Mouse (Mus musculus) forebrain, embryonic 11.5 days (tissue): ENCODE measurements around the gene Fgr. TPM values are rescaled to one million over a fixed set of nuclear protein-coding genes. Genes with fewer than 3 reads are reported as not detected.

Experiments used
- ATAC-seq: fragments of 200-750 bp; cut with Nextera tagmentation; replicated peaks from 2 replicates; pipeline ENCODE4 v1.8.0; 2017; ENCODE audit warnings: moderate TSS enrichment; ENCODE audit not compliant: low FRiP score
- DNase-seq: peaks from one replicate; pipeline ENCODE4 v3.0.0-alpha.2; 2017; ENCODE audit warnings: low spot score
- H3K27ac ChIP-seq: fragments of 300-500 bp; sonication (generic); 2 replicates; pipeline ENCODE4 v1.5.1; 2014; ENCODE audit warnings: low read depth, low read length
- H3K27me3 ChIP-seq: fragments of 300-500 bp; sonication (generic); 2 replicates; pipeline ENCODE4 v1.6.1; 2014; ENCODE audit warnings: mild to moderate bottlenecking, low read length, mixed read lengths; ENCODE audit not compliant: control insufficient read depth, insufficient read depth
- H3K36me3 ChIP-seq: fragments of 300-500 bp; sonication (generic); 2 replicates; pipeline ENCODE4 v1.6.1; 2014; ENCODE audit warnings: mild to moderate bottlenecking, low read length, moderate library complexity, mixed read lengths; ENCODE audit not compliant: control insufficient read depth, insufficient read depth
- H3K4me1 ChIP-seq: fragments of 300-500 bp; sonication (generic); replicated peaks from 2 replicates; pipeline ENCODE4 v1.6.1; 2014; ENCODE audit warnings: low read length, mixed read lengths; ENCODE audit not compliant: control insufficient read depth, insufficient read depth
- H3K4me2 ChIP-seq: fragments of 300-500 bp; sonication (generic); 2 replicates; pipeline ENCODE4 v1.6.1; 2014; ENCODE audit warnings: low read depth, mild to moderate bottlenecking, low read length, moderate library complexity, mixed read lengths; ENCODE audit not compliant: severe bottlenecking
- H3K4me3 ChIP-seq: fragments of 300-500 bp; sonication (generic); 2 replicates; pipeline ENCODE4 v1.5.1; 2014; ENCODE audit warnings: low read depth, low read length
- H3K9ac ChIP-seq: fragments of 300-500 bp; sonication (generic); 2 replicates; pipeline ENCODE4 v1.6.1; 2014; ENCODE audit warnings: low read length
- H3K9me3 ChIP-seq: fragments of 300-500 bp; sonication (generic); 2 replicates; pipeline ENCODE4 v1.6.1; 2016; ENCODE audit warnings: low read length, mixed read lengths; ENCODE audit not compliant: control insufficient read depth
- WGBS: fragments of 180-500 bp; shearing (Covaris S2); extraction: QIAGEN DNeasy Blood & Tissue Kit; methylation state at CpG from one replicate; pipeline ENCODE4 v1.1.7; 2014; 5-methylcytosine and 5-hydroxymethylcytosine counted together
- polyA plus RNA-seq: library from polyadenylated mRNA; unstranded; fragments of >200 nt; fragmentation: Nextera tagmentation; extraction: Ambion mirVana; gene quantifications from 2 replicates; pipeline ENCODE4 v1.2.1, GENCODE M21; 2014

The Fgr gene
- polyA plus RNA-seq, 1 experiment from 2014 or later: not detected

DNA sequence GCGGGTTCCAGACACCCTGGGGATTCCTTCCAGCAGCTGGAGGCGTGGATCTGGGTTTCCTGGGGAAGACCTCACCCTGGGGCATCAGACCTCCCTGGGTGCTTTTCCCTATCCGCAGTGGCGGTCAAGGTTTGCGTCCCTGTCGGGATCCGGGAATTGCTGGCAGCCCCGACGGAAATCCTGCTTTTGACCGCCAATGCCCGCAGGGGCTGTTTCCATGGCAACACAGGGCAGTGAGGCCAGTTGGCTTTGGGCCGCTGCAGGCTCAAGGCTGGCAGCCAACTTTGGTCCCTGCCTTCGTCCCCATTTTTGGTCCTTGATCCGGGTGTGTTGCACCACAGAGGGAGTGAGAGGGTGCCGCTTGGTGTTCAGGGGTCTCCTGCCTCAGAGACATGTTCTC is 1.0 kb downstream of the Fgr start:
- ATAC-seq: no peak
- H3K4me2 ChIP-seq: peak overlapping the region; percentile 43; the same call in 1 of the 2 replicates
- no peak overlapping the region for H3K4me3 ChIP-seq
- H3K4me1 ChIP-seq: peaks cover 11% of the 10 kb centered on the region; the same call in 1 of the 2 replicates
- no peaks in the 10 kb centered on the region for H3K36me3 ChIP-seq
- 0 out of 2 replicates have a peak overlapping the region, but pooled peaks have one; percentile 12 for H3K27ac ChIP-seq
- H3K9me3 ChIP-seq: no peaks in the 10 kb centered on the region
- 1% methylated on average over 15 of the region's 15 CpGs for WGBS
- DNase-seq: peak; percentile 89
- H3K9ac ChIP-seq: peak overlapping the region; percentile 23; the same call in 1 of the 2 replicates
- peaks cover 27% of the 10 kb centered on the region for H3K27me3 ChIP-seq

DNA sequence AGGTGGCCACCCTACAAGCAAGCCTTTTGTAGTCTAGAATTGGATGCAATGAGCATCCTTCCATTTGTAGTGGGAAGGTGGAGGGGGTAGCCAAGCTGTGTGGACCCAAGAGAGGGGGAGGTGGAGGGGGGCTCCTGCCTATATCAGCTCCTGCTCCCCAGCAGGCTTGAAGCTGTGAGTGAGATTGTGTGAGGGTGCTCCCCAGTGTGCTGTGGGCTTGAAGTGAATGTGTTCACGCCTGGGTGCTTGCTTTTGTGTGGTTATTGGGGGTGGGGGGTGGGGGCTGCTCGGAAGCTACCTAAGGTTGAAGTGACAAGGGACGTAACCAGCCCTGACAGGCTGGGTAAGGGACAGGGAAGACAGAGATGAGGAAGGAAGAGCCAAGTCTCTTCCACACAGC is 1.9 kb downstream of the Fgr start:
- H3K9ac ChIP-seq: no peak overlapping the region
- peaks cover 11% of the 10 kb centered on the region; the same call in 1 of the 2 replicates for H3K4me1 ChIP-seq
- WGBS: 36% methylated on average over 3 of the region's 3 CpGs
- H3K4me3 ChIP-seq: no peak overlapping the region
- ATAC-seq (no peak), DNase-seq (no peak)
- no peaks in the 10 kb centered on the region for H3K36me3 ChIP-seq
- no peaks in the 10 kb centered on the region for H3K9me3 ChIP-seq
- H3K4me2 ChIP-seq: no peak overlapping the region
- peaks cover 27% of the 10 kb centered on the region for H3K27me3 ChIP-seq
- H3K27ac ChIP-seq: no peak overlapping the region

DNA sequence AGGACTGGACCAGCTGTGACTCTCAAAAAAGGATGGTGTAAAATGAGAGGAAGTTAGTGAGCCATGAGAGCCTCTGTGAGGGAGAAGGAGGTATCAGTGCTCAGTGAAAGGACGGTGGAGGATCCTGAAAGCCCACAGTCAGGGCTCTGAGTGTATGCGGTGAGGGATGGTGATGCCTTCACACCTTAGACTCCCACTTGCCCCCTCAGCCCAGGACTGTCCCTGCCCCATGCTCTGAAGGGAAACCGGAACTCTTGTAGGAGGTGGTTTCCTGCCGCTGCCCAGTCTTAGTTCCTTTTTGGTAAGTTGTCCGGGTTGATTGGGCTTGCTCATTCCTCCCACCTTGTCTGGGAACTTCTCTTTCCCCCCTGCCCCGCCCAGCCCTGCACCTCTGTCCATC is 2.8 kb downstream of the Fgr start:
- DNase-seq: no peak
- H3K27ac ChIP-seq: no peak overlapping the region
- H3K4me2 ChIP-seq: no peak overlapping the region
- WGBS: 79% methylated on average over 6 of the region's 6 CpGs
- peaks cover 27% of the 10 kb centered on the region for H3K27me3 ChIP-seq
- ATAC-seq: no peak
- H3K9me3 ChIP-seq: no peaks in the 10 kb centered on the region
- no peaks in the 10 kb centered on the region for H3K36me3 ChIP-seq
- no peak overlapping the region for H3K4me3 ChIP-seq
- H3K4me1 ChIP-seq: peaks cover 11% of the 10 kb centered on the region; the same call in 1 of the 2 replicates
- no peak overlapping the region for H3K9ac ChIP-seq

GRCm38 (mm10) chr4:132977597-132977996 is 3.7 kb downstream of the Fgr start:
- H3K4me1 ChIP-seq: peaks cover 11% of the 10 kb centered on the region; the same call in 1 of the 2 replicates
- H3K27me3 ChIP-seq: peaks cover 27% of the 10 kb centered on the region

DNA sequence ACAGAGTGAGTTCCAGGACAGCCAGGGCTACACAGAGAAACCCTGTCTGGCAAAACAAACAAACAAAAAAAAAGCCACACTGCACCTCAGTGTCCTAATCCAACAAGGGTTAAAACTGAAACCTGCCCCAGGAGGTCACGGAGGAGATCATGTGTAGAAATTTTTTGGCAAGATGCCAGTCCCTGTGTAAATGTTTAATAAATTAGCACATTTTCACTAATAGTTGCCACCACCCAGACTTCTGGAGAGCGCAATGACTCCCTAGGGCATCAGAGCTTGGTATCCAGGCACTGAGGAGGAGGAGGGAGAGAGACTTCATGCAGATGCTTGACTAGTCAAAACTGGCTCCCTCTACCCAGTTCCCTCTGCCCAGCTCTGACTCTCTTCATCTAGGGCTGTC is 5.3 kb downstream of the Fgr start:
- 75% methylated on average over 2 of the region's 2 CpGs for WGBS
- H3K4me2 ChIP-seq: no peak overlapping the region
- no peak overlapping the region for H3K9ac ChIP-seq
- ATAC-seq (no peak), DNase-seq (no peak)
- no peaks in the 10 kb centered on the region for H3K36me3 ChIP-seq
- no peaks in the 10 kb centered on the region for H3K9me3 ChIP-seq
- no peak overlapping the region for H3K27ac ChIP-seq
- H3K4me1 ChIP-seq: peaks cover 14% of the 10 kb centered on the region; the same call in 1 of the 2 replicates
- no peak overlapping the region for H3K4me3 ChIP-seq
- H3K27me3 ChIP-seq: peaks cover 15% of the 10 kb centered on the region

More at GRCm38 (mm10) chr4:132977597-132977996, 3.7 kb downstream of the Fgr start:
- H3K36me3 ChIP-seq: no peaks in the 10 kb centered on the region
- H3K9me3 ChIP-seq: no peaks in the 10 kb centered on the region
- no peak overlapping the region for H3K4me2 ChIP-seq
- ATAC-seq (no peak), DNase-seq (no peak)
- H3K4me3 ChIP-seq: no peak overlapping the region
- 53% methylated on average over 5 of the region's 5 CpGs for WGBS
- no peak overlapping the region for H3K9ac ChIP-seq
- H3K27ac ChIP-seq: no peak overlapping the region

- H3K36me3 ChIP-seq: no peaks in the 10 kb centered on the region
- H3K4me2 ChIP-seq: no peak overlapping the region
- no peaks in the 10 kb centered on the region for H3K9me3 ChIP-seq
- ATAC-seq: no peak
- H3K4me3 ChIP-seq: no peak overlapping the region
- no peak overlapping the region for H3K27ac ChIP-seq
- no peak for DNase-seq
- H3K27me3 ChIP-seq: no peaks in the 10 kb centered on the region; the same call in 1 of the 2 replicates
- no peak overlapping the region for H3K9ac ChIP-seq
- H3K4me1 ChIP-seq: peaks cover 3% of the 10 kb centered on the region; the same call in 1 of the 2 replicates
- WGBS: 89% methylated on average over 6 of the region's 6 CpGs
Observed at GRCm38 (mm10) chr4:132981621-132982020, 7.7 kb downstream of the Fgr start.

DNA sequence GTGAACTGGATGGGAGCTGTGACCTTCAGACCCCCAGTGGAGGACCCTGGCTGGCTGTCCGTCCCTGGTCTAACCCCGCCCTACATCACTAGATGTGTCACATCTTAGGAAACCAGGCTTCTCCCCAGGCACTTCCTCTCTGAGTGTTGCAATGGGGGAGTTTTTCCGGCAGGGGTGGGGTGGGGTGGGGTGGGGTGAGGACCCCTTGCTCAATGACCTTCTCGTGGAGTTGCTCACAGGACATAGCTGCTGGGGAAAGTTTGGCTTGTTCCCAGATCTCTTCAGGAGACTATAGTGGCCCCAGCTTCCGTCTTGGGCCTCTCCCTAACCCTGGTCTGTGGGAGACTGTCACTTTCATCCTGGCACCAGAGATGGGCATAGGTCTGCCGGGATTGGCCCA is 9.1 kb downstream of the Fgr start:
- no peak overlapping the region for H3K4me2 ChIP-seq
- 83% methylated on average over 6 of the region's 6 CpGs for WGBS
- no peaks in the 10 kb centered on the region for H3K9me3 ChIP-seq
- no peak for ATAC-seq
- H3K9ac ChIP-seq: no peak overlapping the region
- no peak for DNase-seq
- no peak overlapping the region for H3K4me3 ChIP-seq
- no peaks in the 10 kb centered on the region for H3K36me3 ChIP-seq
- no peak overlapping the region for H3K27ac ChIP-seq
- H3K4me1 ChIP-seq: peaks cover 3% of the 10 kb centered on the region; the same call in 1 of the 2 replicates
- no peaks in the 10 kb centered on the region for H3K27me3 ChIP-seq

DNA sequence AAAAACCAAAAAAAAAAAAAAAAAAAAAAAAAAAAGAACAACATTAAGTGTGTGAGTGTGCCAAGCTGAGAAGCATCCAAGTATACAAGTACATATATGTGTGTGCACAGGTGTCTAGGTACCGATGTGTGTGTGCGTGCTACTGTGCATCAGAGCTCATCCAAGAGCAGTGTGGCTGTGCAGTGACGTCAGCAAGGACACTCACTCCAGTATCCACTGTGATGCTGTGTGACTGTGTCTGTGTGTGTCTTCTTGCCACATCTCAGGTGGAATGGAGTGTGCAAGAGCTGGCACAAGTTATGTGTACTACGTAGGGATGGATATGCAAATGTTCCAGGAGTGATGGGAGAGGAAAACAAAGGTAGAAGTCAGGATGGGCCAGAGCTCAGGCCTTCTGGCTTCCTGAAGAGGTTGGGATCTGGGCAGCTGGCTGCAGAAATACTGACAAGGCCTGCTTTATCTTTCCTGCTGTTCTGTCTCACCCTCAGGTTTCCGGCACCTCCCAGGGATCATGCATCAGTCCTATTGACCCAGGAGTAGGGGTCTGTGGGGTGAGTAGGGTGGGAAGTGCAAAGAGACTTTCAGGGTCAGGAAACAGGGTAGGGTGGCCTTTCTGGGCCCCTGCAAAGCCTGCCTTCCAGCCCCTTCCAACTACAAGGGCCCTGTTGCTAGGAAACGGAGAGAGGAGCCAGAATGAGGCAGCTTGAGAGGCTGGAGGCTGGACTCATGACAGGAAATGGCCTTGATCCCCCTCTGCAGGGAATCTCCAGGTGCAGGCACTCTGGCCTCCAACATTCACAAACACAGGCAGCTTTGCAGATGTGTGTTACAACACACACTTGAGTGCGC is 10.0 kb downstream of the Fgr start:
- peak overlapping the region; percentile 63 for H3K27ac ChIP-seq
- H3K9me3 ChIP-seq: no peaks in the 10 kb centered on the region
- ATAC-seq (no peak), DNase-seq (peak; percentile 71)
- H3K4me2 ChIP-seq: no peak overlapping the region
- no peaks in the 10 kb centered on the region for H3K36me3 ChIP-seq
- H3K27me3 ChIP-seq: no peaks in the 10 kb centered on the region
- 48% methylated on average over 7 of the region's 7 CpGs for WGBS
- H3K4me1 ChIP-seq: peaks cover 3% of the 10 kb centered on the region; the same call in 1 of the 2 replicates
- H3K9ac ChIP-seq: peak overlapping the region; percentile 17; the same call in 1 of the 2 replicates
- H3K4me3 ChIP-seq: no peak overlapping the region
